In the genomic region with DNA sequence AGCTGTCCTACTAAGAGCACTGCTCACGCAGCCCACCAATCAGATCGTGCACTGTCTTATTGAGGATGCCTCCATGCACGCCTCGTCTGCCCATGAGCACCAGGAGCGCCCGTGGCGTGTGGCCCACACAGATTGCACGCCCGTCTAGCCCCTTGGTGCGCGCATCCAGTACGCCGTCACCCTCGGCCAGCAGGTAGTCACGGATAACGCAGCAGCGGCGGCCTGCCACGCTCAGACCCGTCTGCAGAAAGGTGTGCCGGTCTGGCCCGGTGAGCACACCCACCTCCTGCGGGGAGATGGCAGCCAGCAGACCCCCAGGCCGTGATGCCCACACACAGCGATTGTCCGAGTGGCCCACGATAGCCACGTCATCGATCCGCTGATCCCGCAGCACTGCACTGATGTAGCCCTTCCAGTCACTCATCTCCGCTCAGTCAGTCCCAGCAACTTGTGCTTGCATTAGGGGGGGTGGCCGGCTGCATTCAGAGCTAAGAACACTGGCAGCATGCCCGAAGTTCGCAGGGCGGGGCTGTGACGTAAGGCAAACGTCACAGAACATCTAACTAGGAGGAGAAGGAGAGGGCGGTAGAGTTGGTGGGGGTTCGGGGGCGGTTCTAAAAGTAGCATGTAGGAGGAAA, we compare ENCODE assay signal across 9 mouse cellular contexts. TPM values are rescaled to one million over a fixed set of nuclear protein-coding genes. Genes with fewer than 3 reads are reported as not detected.
DNase-seq lines count a peak whose midpoint lies in the region; ATAC-seq lines count a peak whose summit lies in the region.
"Had no signal": no experiment of that assay in that cellular context is flagged by ENCODE, and none has a peak within 500 bp of the region (broad histone marks: within the 10 kb centered on the region; RNA-seq: fewer than 3 reads in every experiment).

A gene (minus strand): TSS at position 490 of the 638 bp plus-strand sequence.

- peak; percentile 47 to 62 for DNase-seq in cerebellum, postnatal 14 days
- DNase-seq in cerebellum, adult 8-10 months, result no peak
- peak; percentile 72 for DNase-seq in heart, postnatal 4 days
- DNase-seq in layer of hippocampus, adult 8-10 months (ENCODE audit: low spot score in 2 of 2), result peak; percentile 68 to 72
- peak; percentile 91 to 93 for DNase-seq in right cerebral cortex, postnatal 10 days (ENCODE audit: low spot score in 2 of 2)
- no peak for DNase-seq in urinary bladder, adult 18-20 months (ENCODE audit: low spot score in 2 of 2)

- 0 out of 2 replicates have a peak within 1 kb of the TSS, but pooled peaks have one; percentile 19 for H3K27ac ChIP-seq in embryonic facial prominence, embryonic 12.5 days
- no peak within 1 kb of the TSS for H3K27ac ChIP-seq in lung, embryonic 15.5 days

- H3K4me1 ChIP-seq in embryonic facial prominence, embryonic 12.5 days, result peaks cover 6% of the 10 kb centered on the region; the same call in 1 of the 2 replicates
- H3K4me1 ChIP-seq in lung, embryonic 15.5 days, result peaks cover 8% of the 10 kb centered on the region

- H3K27me3 ChIP-seq in embryonic facial prominence, embryonic 12.5 days, result peaks cover 50% of the 10 kb centered on the region
- peaks cover 25% of the 10 kb centered on the region for H3K27me3 ChIP-seq in lung, embryonic 15.5 days

- H3K9ac ChIP-seq in embryonic facial prominence, embryonic 12.5 days, result peak within 1 kb of the TSS; percentile 59
- H3K9ac ChIP-seq in lung, embryonic 15.5 days, result peak within 1 kb of the TSS; percentile 28; the same call in 1 of the 2 replicates

- peak within 1 kb of the TSS; percentile 41 for H3K4me3 ChIP-seq in embryonic facial prominence, embryonic 12.5 days
- H3K4me3 ChIP-seq in lung, embryonic 15.5 days, result peak within 1 kb of the TSS; percentile 32

- no peaks in the 10 kb centered on the region for H3K9me3 ChIP-seq in embryonic facial prominence, embryonic 12.5 days
- no peaks in the 10 kb centered on the region for H3K9me3 ChIP-seq in lung, embryonic 15.5 days

- peak; percentile 62; the same call in 1 of the 2 replicates for ATAC-seq in embryonic facial prominence, embryonic 12.5 days (ENCODE audit: insufficient number of reproducible peaks, insufficient read depth, low FRiP score, low TSS enrichment)
- peak; percentile 37; the same call in 1 of the 2 replicates for ATAC-seq in lung, embryonic 15.5 days (ENCODE audit: borderline replicate concordance, extremely low read depth, low FRiP score, low TSS enrichment)

- 8% methylated on average over 41 of the region's 41 CpGs for WGBS in embryonic facial prominence, embryonic 12.5 days
- WGBS in lung, embryonic 15.5 days, result 7% methylated on average over 41 of the region's 41 CpGs

- peak within 1 kb of the TSS; percentile 75 for H3K4me2 ChIP-seq in embryonic facial prominence, embryonic 12.5 days (replicated peaks)
- peak within 1 kb of the TSS; percentile 65 for H3K4me2 ChIP-seq in lung, embryonic 15.5 days

- no peaks in the 10 kb centered on the region for H3K36me3 ChIP-seq in embryonic facial prominence, embryonic 12.5 days
- no peaks in the 10 kb centered on the region for H3K36me3 ChIP-seq in lung, embryonic 15.5 days

RNA-seq across cellular contexts. Expression of the gene that starts here (rescaled TPM):
- polyA plus RNA-seq in embryonic facial prominence, embryonic 12.5 days (2016; fragmentation: Nextera tagmentation; extraction: Ambion mirVana), result not detected in 2 replicates
- not detected for total RNA-seq in heart, postnatal 4 days (2021)
- not detected for total RNA-seq in layer of hippocampus, adult 8-10 months (2022)
- polyA plus RNA-seq in lung, embryonic 15.5 days (2015; fragmentation: Nextera tagmentation; extraction: Ambion mirVana), result not detected in 2 replicates
- total RNA-seq: heart, postnatal 36 days had no signal

Comparison
In these comparisons a context has a peak if more than half of its experiments do, and no peak if none do; other contexts are left out.
1. DNase-seq: peak in cerebellum, postnatal 14 days (2 of 2) and right cerebral cortex, postnatal 10 days (2 of 2); none in cerebellum, adult 8-10 months (single experiment) and urinary bladder, adult 18-20 months (0 of 2).
2. Peak in ATAC-seq, H3K4me3 ChIP-seq, H3K27ac ChIP-seq, H3K9ac ChIP-seq and H3K4me2 ChIP-seq in embryonic facial prominence, embryonic 12.5 days; RNA of the gene not detected or under 1 TPM.
3. Peak in DNase-seq in heart, postnatal 4 days; RNA of the gene not detected or under 1 TPM.
4. Peak in DNase-seq in layer of hippocampus, adult 8-10 months; RNA of the gene not detected or under 1 TPM.
5. Peak in ATAC-seq, H3K4me3 ChIP-seq, H3K9ac ChIP-seq and H3K4me2 ChIP-seq in lung, embryonic 15.5 days; RNA of the gene not detected or under 1 TPM.